Mouse (Mus musculus) embryo, embryonic 11.5 days (tissue): Measurements from ENCODE around the gene Prkcsh.

Experiments
- DNase-seq: peaks from one replicate; pipeline ENCODE4 v3.0.0-alpha.2; 2012; ENCODE audit warnings: low read depth, low spot score

Prkcsh gene

DNA sequence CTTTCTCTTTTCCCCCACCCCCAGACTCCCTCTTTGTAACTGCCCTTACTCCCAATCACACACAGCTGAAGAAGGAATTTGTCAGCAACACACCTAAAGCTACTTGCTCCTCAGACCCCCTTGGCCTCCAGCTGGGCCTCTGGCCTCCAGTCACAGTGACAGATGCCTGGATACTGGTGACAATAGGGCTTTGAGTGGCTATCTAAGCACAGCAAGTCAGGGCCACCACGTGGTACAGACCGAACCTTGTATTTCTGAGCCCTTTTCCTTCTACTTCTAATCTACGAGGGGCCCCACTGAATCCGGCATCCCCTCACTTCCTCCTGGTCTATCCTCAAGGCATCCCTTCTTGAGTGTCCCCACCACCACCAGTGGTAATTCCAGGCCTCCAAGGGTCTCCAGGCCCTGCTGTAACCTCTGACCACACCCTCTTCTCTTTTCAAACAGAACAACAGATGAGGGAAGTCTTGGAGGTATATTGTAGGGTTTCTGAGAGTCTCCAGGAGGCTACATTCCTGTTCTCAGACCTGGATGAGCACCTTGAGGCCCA, 47.2 kb downstream of the Prkcsh start:
- no peak for DNase-seq

DNA sequence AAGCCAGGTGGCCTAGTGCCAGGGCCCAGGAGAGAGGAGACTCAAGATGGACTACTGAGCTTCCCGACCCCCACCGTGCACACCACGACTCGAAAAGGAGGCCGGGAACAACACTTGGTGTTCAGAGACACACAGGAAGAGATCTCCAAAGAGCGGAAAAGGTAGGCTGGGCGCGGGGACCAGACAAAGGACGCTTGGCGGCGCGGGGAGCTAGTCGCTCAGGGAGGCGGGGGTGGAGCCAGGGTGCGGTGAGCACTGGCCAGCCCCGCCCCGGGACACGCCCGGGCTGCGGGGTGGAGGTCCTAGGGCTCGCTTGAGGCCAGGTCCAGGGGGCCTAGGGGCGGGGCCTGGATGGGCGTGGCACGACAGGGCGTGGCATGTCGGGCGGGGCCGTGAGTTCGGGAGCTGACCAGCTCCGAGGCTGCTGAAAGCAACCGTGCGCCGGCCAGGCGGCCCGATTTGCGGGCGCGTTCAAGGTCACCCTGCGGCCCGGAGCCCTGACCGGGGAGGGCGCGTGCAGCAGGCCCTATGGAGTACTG, 47.8 kb downstream of the Prkcsh start:
- DNase-seq: peak; percentile 64

DNA sequence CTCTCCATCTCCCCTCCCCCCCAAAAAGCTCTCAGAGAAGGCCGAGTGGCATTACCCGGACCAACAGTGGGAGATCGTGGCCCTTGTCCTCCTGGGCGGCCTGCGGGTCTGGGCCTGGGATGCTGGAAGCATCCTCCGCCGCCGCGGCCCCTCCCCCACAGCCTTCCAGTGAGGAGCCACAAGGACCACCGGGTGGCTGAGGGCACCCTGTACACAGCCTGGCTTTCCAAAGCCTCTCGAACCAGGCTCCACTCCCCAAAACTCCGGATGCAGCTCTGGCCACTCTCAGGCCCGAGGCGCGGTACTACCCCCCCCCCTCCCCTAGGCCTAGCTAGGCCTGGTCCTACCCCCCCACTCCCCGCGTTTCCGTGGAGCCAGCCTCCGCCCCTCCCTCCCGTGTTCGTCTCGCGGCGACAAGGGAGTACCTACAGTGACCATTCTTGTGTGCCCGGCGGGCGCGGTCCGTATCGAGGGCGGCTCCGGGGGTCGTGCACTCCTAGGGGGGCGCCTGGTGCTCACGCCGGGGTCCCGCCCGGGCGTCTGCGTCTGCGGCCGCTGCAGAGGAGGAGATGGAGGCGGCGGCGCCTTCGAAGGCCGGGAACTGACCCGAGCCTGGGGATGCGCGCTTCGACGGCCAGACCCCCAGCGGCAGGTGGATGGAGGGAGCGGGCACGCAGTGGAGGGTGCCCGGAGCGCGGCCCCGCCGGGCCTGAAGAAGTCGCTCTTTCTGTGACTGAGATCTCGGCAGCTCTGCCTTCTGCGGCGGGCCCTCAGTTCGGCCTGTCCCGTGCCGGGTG, 48.8 kb downstream of the Prkcsh start:
- no peak for DNase-seq

DNA sequence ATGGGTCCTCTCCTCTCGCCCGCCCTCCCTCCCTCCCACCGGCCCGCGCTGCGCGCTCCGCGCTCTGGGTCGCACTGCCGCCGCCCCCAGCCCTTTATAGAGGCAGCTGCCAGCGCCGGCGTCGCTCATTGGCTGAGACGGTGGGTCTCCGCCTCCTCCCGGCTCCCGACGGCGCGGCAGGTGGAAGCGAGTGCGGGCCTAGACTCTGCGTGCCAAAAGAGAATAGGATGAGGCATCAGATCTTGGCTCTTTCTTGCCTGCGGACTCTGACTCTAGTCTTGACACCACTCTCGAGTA, 49.3 kb downstream of the Prkcsh start, which contains the start of gene Elavl3:
Gene Elavl3, minus strand, starts transcription at position 66 of the 297 bp plus-strand sequence.
- peak; percentile 35 for DNase-seq

DNA sequence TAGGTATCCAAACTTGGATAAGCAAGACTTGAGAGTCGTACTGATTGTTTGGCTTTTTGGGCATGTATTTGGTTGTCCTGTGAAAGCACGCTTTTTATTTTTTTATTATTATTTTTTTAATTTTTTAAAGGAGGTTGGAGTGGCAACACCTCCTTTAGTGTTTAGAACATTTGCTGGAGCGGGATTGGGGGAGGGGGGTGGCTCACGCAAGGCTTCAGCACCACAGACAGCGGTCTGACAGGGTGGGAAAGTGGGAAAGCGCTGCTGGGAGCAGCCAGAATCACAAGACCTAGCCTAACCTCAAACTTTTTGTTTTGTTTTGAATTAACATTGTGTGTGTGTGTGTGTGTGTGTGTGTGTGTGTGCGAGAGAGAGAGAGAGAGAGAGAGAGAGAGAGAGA, 51.1 kb downstream of the Prkcsh start:
- no peak for DNase-seq

DNA sequence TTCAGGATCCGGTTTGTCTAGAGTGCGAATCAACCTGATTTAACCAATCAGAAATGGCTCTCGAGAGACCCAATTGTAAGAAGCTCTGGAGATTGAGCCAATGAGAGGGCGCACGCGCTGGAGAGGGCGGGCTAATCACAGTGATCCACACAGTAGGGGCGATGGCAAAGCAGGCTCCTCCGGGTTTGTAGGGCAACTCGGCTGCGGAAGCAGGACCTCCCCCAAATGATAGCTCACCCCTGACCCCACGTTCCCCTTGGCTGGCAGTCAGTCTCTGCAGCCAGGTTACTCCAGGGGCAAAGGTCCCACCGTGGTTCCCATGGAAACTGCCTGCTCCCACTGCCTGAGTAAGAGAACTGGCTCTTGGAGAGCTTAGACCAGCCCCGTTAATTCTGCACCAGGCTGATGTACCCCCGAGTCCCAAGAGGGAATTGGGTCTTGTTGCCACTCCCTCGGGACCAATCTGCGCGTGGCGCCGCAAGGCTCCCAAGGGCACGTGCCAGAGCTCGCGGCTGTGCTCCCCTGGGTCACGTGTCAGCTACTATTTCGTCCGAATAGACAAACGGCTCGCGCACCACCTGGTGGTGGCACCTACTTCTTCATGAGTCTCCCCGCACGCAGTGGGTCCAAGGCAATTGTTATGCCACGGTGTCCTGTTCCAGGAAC, 51.9 kb downstream of the Prkcsh start:
- DNase-seq: peak; percentile 49

DNA sequence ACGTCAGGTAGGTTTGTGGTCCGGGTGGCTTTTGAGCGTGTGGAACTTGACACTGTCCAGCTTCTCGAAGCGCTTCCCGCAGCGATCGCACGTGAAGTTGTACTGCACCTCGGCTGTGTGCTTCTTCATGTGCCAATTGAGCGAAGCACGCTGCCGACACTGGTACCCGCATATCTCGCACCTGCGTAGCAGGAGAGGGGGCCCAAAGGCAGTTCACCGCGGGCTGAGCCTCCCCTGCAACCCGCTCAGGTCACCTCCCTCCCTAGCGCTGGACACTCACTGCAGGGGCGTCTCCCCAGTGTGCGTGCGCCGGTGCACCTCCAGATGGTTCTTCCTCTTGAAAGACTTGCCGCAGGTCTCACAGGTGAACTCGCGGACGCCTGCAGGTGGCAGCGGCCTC, 53.1 kb downstream of the Prkcsh start:
- DNase-seq: no peak

DNA sequence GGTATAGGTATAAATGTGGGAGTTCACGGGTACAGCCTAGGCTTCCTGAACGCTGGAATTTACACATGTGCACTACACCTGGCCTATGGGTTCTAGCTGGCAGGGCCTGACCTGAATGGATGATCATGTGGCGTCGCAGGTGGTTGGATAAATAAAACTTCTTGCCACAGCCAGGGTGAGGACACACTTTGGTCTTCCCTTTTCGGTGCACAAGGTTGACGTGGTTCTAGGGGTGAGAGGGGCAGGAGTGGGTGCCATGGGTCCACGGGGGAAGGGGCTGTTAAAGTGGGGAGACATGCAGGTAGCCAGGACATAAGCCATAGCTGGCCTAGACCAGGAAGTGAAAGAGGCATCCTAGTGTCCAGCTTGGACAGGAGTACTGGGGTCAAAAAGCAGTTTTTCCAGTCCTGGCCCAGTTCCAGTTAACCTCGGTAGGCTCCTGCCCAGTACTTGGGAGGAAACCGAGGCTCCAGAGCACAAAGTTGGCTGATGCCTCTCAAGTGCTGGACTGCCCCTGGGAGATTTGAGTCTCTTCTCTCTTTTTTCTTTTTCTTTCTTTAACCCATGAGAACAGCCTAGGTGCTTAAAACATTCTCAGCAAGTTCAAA, 53.8 kb downstream of the Prkcsh start:
- DNase-seq: no peak

DNA sequence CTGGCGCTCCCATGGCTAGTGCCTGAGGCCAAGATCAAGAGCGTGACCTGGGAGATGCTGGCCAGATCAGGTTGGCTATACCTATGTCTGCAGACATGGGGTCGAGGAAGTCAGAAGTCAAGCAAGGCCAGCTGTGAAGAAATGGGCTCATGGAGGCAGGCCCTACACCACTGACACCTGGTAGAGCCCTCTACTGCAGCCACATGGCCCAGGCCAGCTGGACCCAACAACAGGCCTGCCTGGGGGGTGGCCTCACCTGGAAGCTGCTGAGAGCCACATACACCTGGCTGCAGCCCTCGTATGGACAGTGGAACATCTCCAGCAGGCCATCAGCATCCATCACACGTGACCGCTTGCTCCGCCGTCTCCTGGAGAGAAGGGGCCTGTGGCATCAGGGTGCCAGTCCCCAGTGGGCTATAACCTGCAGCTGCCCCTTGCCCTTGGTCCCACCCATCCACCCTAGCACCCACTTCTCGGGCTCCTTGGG, 54.5 kb downstream of the Prkcsh start:
- no peak for DNase-seq

DNA sequence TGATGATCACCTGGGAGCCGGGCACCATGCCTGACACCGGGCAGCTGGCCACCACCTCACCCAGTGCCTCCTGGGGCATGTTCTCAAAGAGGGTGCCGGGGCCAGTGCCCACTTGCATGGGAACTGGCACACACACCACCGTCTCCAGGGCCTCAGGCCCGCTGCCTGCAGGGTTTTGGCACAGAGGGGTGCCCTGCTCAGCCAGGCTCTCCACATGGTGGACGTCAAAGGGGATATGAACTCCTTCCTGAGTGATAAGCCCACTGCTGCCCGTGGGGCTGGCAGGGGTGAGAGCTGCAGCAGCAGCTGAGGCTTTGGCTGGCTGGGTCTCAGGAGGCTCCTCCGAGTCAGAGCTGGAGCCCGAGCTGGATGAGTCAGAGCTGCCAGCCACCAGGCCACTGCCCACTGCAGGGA, 55.4 kb downstream of the Prkcsh start:
- DNase-seq: no peak

DNA sequence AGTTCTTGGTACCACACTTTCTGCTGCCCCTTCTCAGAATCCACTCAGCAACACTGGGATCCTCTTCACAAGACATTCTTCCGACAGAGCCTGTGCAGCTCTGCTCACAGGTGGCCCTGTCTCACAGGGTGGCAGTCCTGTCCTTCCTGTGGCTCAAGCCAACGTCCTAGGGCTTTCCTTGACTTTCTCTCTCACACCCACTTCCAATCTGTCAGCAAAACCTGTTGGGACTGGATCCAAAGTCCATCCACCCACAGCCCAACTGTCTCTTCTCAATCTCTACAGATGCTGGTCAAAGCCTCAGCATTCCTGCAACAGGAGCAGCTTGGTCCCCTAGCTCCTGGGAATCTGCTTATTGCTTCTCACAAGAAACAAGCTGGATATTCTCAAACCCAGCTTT, 58.7 kb downstream of the Prkcsh start:
- DNase-seq: no peak
